ENCODE assay signal across 11 mouse cellular contexts in genomic region chr4:82915576-82915975, GRCm38 (mm10). TPM values are rescaled to one million over a fixed set of nuclear protein-coding genes. Genes with fewer than 3 reads are reported as not detected.
DNase-seq lines count a peak whose midpoint lies in the region; ATAC-seq and TF ChIP-seq lines count a peak whose summit lies in the region.
"Had no signal": no experiment of that assay in that cellular context is flagged by ENCODE, and none has a peak within 500 bp of the region (broad histone marks: within the 10 kb centered on the region; RNA-seq: fewer than 3 reads in every experiment).

No protein-coding gene starts in this region.

- no peaks in the 10 kb centered on the region for H3K79me2 ChIP-seq in CH12.LX (replicated peaks; ENCODE audit: control insufficient read depth, extremely low read depth, insufficient read depth, poor library complexity, severe bottlenecking)

- no peak overlapping the region for H3K9ac ChIP-seq in CH12.LX (ENCODE audit: insufficient read depth, low read depth)
- H3K9ac ChIP-seq in embryonic facial prominence, embryonic 14.5 days (ENCODE audit: low read depth, low read length), result no peak overlapping the region
- H3K9ac ChIP-seq in heart, embryonic 16.5 days (ENCODE audit: low read length), result no peak overlapping the region
- H3K9ac ChIP-seq in lung, postnatal 0 days (replicated peaks; ENCODE audit: low read depth), result no peak overlapping the region
- H3K9ac ChIP-seq in liver, embryonic 12.5 days, result no peak overlapping the region
- H3K9ac ChIP-seq: limb, embryonic 13.5 days had no signal

- H3K9me3 ChIP-seq in CH12.LX (replicated peaks; ENCODE audit: low read length), result no peaks in the 10 kb centered on the region
- H3K9me3 ChIP-seq in embryonic facial prominence, embryonic 14.5 days (ENCODE audit: control insufficient read depth, low read length), result no peaks in the 10 kb centered on the region
- H3K9me3 ChIP-seq in heart, embryonic 16.5 days (replicated peaks; ENCODE audit: control insufficient read depth, low read length), result no peaks in the 10 kb centered on the region
- no peaks in the 10 kb centered on the region for H3K9me3 ChIP-seq in lung, postnatal 0 days (ENCODE audit: low read length)
- H3K9me3 ChIP-seq in liver, embryonic 12.5 days (replicated peaks), result no peaks in the 10 kb centered on the region
- H3K9me3 ChIP-seq: limb, embryonic 13.5 days; megakaryocyte, embryonic 14.5 days had no signal

- TF ChIP-seq EP300 in CH12.LX (IDR thresholded peaks at IDR 0.05; ENCODE audit: low read length), result no peak
- peak; percentile 85 for TF ChIP-seq EP300 in lung, postnatal 0 days (IDR thresholded peaks at IDR 0.05)

- WGBS in embryonic facial prominence, embryonic 14.5 days, result 60% methylated on average over 7 of the region's 7 CpGs
- WGBS in heart, embryonic 16.5 days, result 42% methylated on average over 7 of the region's 7 CpGs
- 25% methylated on average over 7 of the region's 7 CpGs for WGBS in lung, postnatal 0 days
- 57% methylated on average over 7 of the region's 7 CpGs for WGBS in liver, embryonic 12.5 days (ENCODE audit: insufficient replicate concordance)

- H3K36me3 ChIP-seq in CH12.LX (replicated peaks in 1 of 2; ENCODE audit: control insufficient read depth in 1 of 2, insufficient read depth in 1 of 2, low read length in 1 of 2), result no peaks in the 10 kb centered on the region
- H3K36me3 ChIP-seq in embryonic facial prominence, embryonic 14.5 days (ENCODE audit: control insufficient read depth, insufficient read depth, low read length), result peaks cover 19% of the 10 kb centered on the region
- no peaks in the 10 kb centered on the region for H3K36me3 ChIP-seq in heart, embryonic 16.5 days (ENCODE audit: control insufficient read depth, insufficient read depth)
- no peaks in the 10 kb centered on the region for H3K36me3 ChIP-seq in lung, postnatal 0 days (ENCODE audit: insufficient read depth, low read length)
- H3K36me3 ChIP-seq in liver, embryonic 12.5 days, result no peaks in the 10 kb centered on the region
- H3K36me3 ChIP-seq: limb, embryonic 13.5 days had no signal

- TF ChIP-seq POLR2A in CH12.LX (IDR thresholded peaks at IDR 0.05; ENCODE audit: low read depth, low read length), result no peak

- H3K27ac ChIP-seq in CH12.LX (ENCODE audit: insufficient read depth, low read depth), result no peak overlapping the region
- H3K27ac ChIP-seq in embryonic facial prominence, embryonic 14.5 days (replicated peaks; ENCODE audit: low read depth, low read length), result peak overlapping the region; percentile 55; the same call in 1 of the 2 replicates
- H3K27ac ChIP-seq in heart, embryonic 16.5 days (ENCODE audit: low read length), result no peak overlapping the region; the same call in 1 of the 2 replicates
- peak overlapping the region; percentile 64 for H3K27ac ChIP-seq in lung, postnatal 0 days (ENCODE audit: low read length)
- no peak overlapping the region for H3K27ac ChIP-seq in liver, embryonic 12.5 days
- H3K27ac ChIP-seq: limb, embryonic 13.5 days had no signal

- no peaks in the 10 kb centered on the region for H3K27me3 ChIP-seq in CH12.LX (replicated peaks)
- H3K27me3 ChIP-seq in embryonic facial prominence, embryonic 14.5 days (replicated peaks; ENCODE audit: control insufficient read depth, insufficient read depth, low read length), result no peaks in the 10 kb centered on the region
- H3K27me3 ChIP-seq in heart, embryonic 16.5 days (ENCODE audit: control insufficient read depth, insufficient read depth, low read length), result no peaks in the 10 kb centered on the region
- H3K27me3 ChIP-seq in lung, postnatal 0 days (replicated peaks; ENCODE audit: insufficient read depth, low read length), result no peaks in the 10 kb centered on the region
- H3K27me3 ChIP-seq in liver, embryonic 12.5 days (replicated peaks), result no peaks in the 10 kb centered on the region
- H3K27me3 ChIP-seq: limb, embryonic 13.5 days had no signal

- dilution Hi-C loops in CH12.LX (cut with MboI; ENCODE audit: extremely low pct_ligation_motif_present, extremely low pct_unique_long_range_greater_than_20kb, low sequenced_read_pairs), result no loop called here

- in situ Hi-C loops in CH12.LX (cut with MboI; ENCODE audit: low pct_ligation_motif_present, low pct_unique_long_range_greater_than_20kb, low sequenced_read_pairs), result no loop called here

- ATAC-seq in embryonic facial prominence, embryonic 14.5 days (ENCODE audit: low read depth), result no peak
- no peak for ATAC-seq in heart, embryonic 16.5 days (replicated peaks; ENCODE audit: extremely low read depth, insufficient read depth, low FRiP score)
- ATAC-seq in lung, postnatal 0 days, result peak; percentile 87
- ATAC-seq in liver, embryonic 12.5 days, result no peak
- ATAC-seq: inflammation-experienced regulatory T-cells, adult 6 months had no signal

- TF ChIP-seq CTCF in CH12.LX (conservative IDR thresholded peaks at IDR 0.05 in 1 of 2, IDR thresholded peaks at IDR 0.05 in 1 of 2; ENCODE audit: low read depth in 2 of 2, low read length in 2 of 2), result no peak
- no peak for TF ChIP-seq CTCF in lung, postnatal 0 days (IDR thresholded peaks at IDR 0.05)

- TF ChIP-seq RAD21 in CH12.LX (IDR thresholded peaks at IDR 0.05; ENCODE audit: low read depth, low read length), result no peak

- H3K4me2 ChIP-seq in CH12.LX (ENCODE audit: insufficient read depth, low read depth, poor library complexity, severe bottlenecking), result 0 out of 2 replicates have a peak overlapping the region, but pooled peaks have one; percentile 6
- H3K4me2 ChIP-seq in embryonic facial prominence, embryonic 14.5 days (ENCODE audit: low read depth, low read length), result no peak overlapping the region
- H3K4me2 ChIP-seq in heart, embryonic 16.5 days (ENCODE audit: low read depth, low read length), result peak overlapping the region; percentile 43
- H3K4me2 ChIP-seq in lung, postnatal 0 days (replicated peaks; ENCODE audit: low read depth, low read length), result peak overlapping the region; percentile 29
- H3K4me2 ChIP-seq in liver, embryonic 12.5 days, result no peak overlapping the region

- no peak for DNase-seq in CH12.LX (ENCODE audit: extremely low read depth)
- no peak for DNase-seq in embryonic facial prominence, embryonic 14.5 days (ENCODE audit: low spot score)
- DNase-seq in lung, postnatal 0 days (ENCODE audit: low spot score), result peak; percentile 78
- DNase-seq in spleen, postnatal 36 days (ENCODE audit: low spot score in 2 of 2), result no peak
- DNase-seq in urinary bladder, postnatal 25 days (ENCODE audit: low spot score), result no peak

- H3K4me1 ChIP-seq in CH12.LX (ENCODE audit: control insufficient read depth in 1 of 2, insufficient read depth in 2 of 2), result no peaks in the 10 kb centered on the region
- H3K4me1 ChIP-seq in embryonic facial prominence, embryonic 14.5 days (ENCODE audit: control insufficient read depth, insufficient read depth, low read length), result peaks cover 6% of the 10 kb centered on the region; the same call in 1 of the 2 replicates
- H3K4me1 ChIP-seq in heart, embryonic 16.5 days (ENCODE audit: control insufficient read depth, insufficient read depth, low read length), result peaks cover 2% of the 10 kb centered on the region; the same call in 1 of the 2 replicates
- no peaks in the 10 kb centered on the region for H3K4me1 ChIP-seq in lung, postnatal 0 days (ENCODE audit: insufficient read depth, low read depth, low read length)
- H3K4me1 ChIP-seq in liver, embryonic 12.5 days, result no peaks in the 10 kb centered on the region
- H3K4me1 ChIP-seq: megakaryocyte, embryonic 14.5 days had no signal

- no peak overlapping the region for H3K4me3 ChIP-seq in CH12.LX (replicated peaks in 1 of 3; ENCODE audit: low read depth in 2 of 3, low read length in 2 of 3, poor library complexity in 1 of 3)
- no peak overlapping the region for H3K4me3 ChIP-seq in embryonic facial prominence, embryonic 14.5 days (ENCODE audit: low read depth, low read length)
- no peak overlapping the region; the same call in 1 of the 2 replicates for H3K4me3 ChIP-seq in heart, embryonic 16.5 days (ENCODE audit: low read length)
- H3K4me3 ChIP-seq in lung, postnatal 0 days (ENCODE audit: low read depth, low read length), result no peak overlapping the region
- H3K4me3 ChIP-seq in liver, embryonic 12.5 days, result no peak overlapping the region
- H3K4me3 ChIP-seq: limb, embryonic 13.5 days; megakaryocyte, embryonic 14.5 days had no signal

TF ChIP-seq in CH12.LX, 34 proteins besides CTCF, POLR2A, EP300 and RAD21 (continues in another document):
- TF ChIP-seq GABPA (IDR thresholded peaks at IDR 0.05; ENCODE audit: insufficient replicate concordance, low read depth, low read length), result no peak
- no peak for TF ChIP-seq ZKSCAN1 (IDR thresholded peaks at IDR 0.05; ENCODE audit: borderline replicate concordance, low read depth, low read length)
- TF ChIP-seq MAZ (IDR thresholded peaks at IDR 0.05; ENCODE audit: low read depth, low read length), result no peak
- no peak for TF ChIP-seq IRF4 (IDR thresholded peaks at IDR 0.05; ENCODE audit: low read depth, low read length)
- no peak for TF ChIP-seq ZNF384 (IDR thresholded peaks at IDR 0.05; ENCODE audit: low read depth, low read length)
- TF ChIP-seq MEF2A (IDR thresholded peaks at IDR 0.05; ENCODE audit: borderline replicate concordance, low read depth, low read length), result no peak
- TF ChIP-seq USF2 (conservative IDR thresholded peaks at IDR 0.05; ENCODE audit: low read depth, low read length), result no peak
- no peak for TF ChIP-seq MXI1 (IDR thresholded peaks at IDR 0.05; ENCODE audit: low read depth, low read length)
- no peak for TF ChIP-seq NELFE (IDR thresholded peaks at IDR 0.05; ENCODE audit: low read depth, low read length)
- TF ChIP-seq SIN3A (IDR thresholded peaks at IDR 0.05; ENCODE audit: low read length), result no peak
- TF ChIP-seq MYC (IDR thresholded peaks at IDR 0.05; ENCODE audit: low read depth, low read length), result no peak

RNA-seq across cellular contexts. Expression of gene Cer1, which starts 30.6 kb away (rescaled TPM):
- total RNA-seq in CH12.LX (2012; rRNA removed) (not detected in 2 replicates), CH12.LX (2014; rRNA removed) (not detected in 2 replicates)
- not detected in 2 replicates for polyA plus RNA-seq in CH12.LX (2012; ENCODE audit: insufficient read length, low read depth)
- polyA plus RNA-seq in embryonic facial prominence, embryonic 14.5 days (2014; fragmentation: Nextera tagmentation; extraction: Ambion mirVana), result 0.65 and 1.00 TPM in 2 replicates
- 0.11 TPM in 1 of 2 replicates, not detected in the other for polyA plus RNA-seq in heart, embryonic 16.5 days (2015; fragmentation: Nextera tagmentation; extraction: Ambion mirVana)
- not detected in 2 replicates for polyA plus RNA-seq in lung, postnatal 0 days (2015; fragmentation: Nextera tagmentation; extraction: Ambion mirVana)
- polyA plus RNA-seq in liver, embryonic 12.5 days (2016; fragmentation: Nextera tagmentation; extraction: Ambion mirVana), result not detected in 2 replicates
- polyA plus RNA-seq: inflammation-experienced regulatory T-cells, adult 6 months; thymus, postnatal 0 days had no signal

RNA-seq across cellular contexts. Expression of gene Zdhhc21, which starts 55.8 kb away (rescaled TPM):
- 8.3 and 10.3 TPM in 2 replicates for total RNA-seq in CH12.LX (2012; rRNA removed)
- 14.0 and 15.0 TPM in 2 replicates for total RNA-seq in CH12.LX (2014; rRNA removed)
- polyA plus RNA-seq in CH12.LX (2012; ENCODE audit: insufficient read length, low read depth), result 13.7 and 16.1 TPM in 2 replicates
- polyA plus RNA-seq in embryonic facial prominence, embryonic 14.5 days (2014; fragmentation: Nextera tagmentation; extraction: Ambion mirVana), result 13.4 and 15.1 TPM in 2 replicates
- 11.0 and 11.3 TPM in 2 replicates for polyA plus RNA-seq in heart, embryonic 16.5 days (2015; fragmentation: Nextera tagmentation; extraction: Ambion mirVana)
- 8.8 and 8.9 TPM in 2 replicates for polyA plus RNA-seq in lung, postnatal 0 days (2015; fragmentation: Nextera tagmentation; extraction: Ambion mirVana)
- 7.4 and 8.1 TPM in 2 replicates for polyA plus RNA-seq in liver, embryonic 12.5 days (2016; fragmentation: Nextera tagmentation; extraction: Ambion mirVana)

Comparison
In these comparisons a context has a peak if more than half of its experiments do, and no peak if none do; other contexts are left out.
1. H3K27ac ChIP-seq: peak in embryonic facial prominence, embryonic 14.5 days (single experiment) and lung, postnatal 0 days (single experiment); none in CH12.LX (single experiment), heart, embryonic 16.5 days (single experiment) and liver, embryonic 12.5 days (single experiment).
2. H3K4me2 ChIP-seq: peak in CH12.LX (single experiment), heart, embryonic 16.5 days (single experiment) and lung, postnatal 0 days (single experiment); none in embryonic facial prominence, embryonic 14.5 days (single experiment) and liver, embryonic 12.5 days (single experiment).